Mouse (Mus musculus): ENCODE measurements around the gene Nle1. TPM values are rescaled to one million over a fixed set of nuclear protein-coding genes. Genes with fewer than 3 reads are reported as not detected.
"Not testable (repeated sequence)": the region's sequence is repeated elsewhere in the genome, so short reads cannot be mapped to it uniquely, and the experiment has no call there.

The Nle1 gene
- polyA plus RNA-seq, 1 experiment from 2014 or later, result 28.1 TPM

DNA sequence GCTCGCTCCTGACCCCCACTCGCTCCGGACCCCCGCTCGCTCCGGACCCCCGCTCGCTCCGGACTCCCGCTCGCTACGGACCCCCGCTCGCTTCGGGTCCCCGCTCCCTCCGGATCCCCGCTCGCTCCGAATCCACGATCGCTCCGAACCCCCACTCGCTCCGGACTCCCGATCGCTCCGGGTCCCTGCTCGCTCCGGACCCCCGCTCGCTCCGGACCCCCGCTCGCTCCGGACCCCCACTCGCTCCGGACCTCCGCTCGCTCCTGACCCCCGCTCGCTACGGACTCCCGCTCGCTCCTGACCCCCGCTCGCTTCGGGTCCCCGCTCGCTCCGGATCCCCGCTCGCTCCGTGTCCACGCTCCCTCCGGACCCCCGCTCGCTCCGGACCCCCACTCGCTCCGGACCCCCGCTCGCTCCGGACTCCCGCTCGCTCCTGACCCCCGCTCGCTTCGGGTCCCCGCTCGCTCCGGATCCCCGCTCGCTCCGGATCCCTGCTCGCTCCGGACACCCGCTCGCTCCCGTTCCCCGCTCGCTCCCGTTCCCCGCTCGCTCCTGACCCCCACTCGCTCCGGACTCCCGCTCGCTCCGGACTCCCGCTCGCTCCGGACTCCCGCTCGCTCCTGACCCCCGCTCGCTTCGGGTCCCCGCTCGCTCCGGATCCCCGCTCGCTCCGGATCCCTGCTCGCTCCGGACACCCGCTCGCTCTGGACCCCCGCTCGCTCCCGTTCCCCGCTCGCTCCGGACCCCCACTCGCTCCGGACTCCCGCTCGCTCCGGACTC, 23.6 kb upstream of the Nle1 start:
- ATAC-seq; H3K27ac ChIP-seq; H3K9me3 ChIP-seq (replicated peaks); H3K36me3 ChIP-seq (ENCODE audit: poor library complexity, severe bottlenecking): not testable (repeated sequence)
- H3K27me3 ChIP-seq, result peaks cover 78% of the 10 kb centered on the region
- peaks cover 14% of the 10 kb centered on the region for H3K4me1 ChIP-seq
- peak overlapping the region; percentile 95 for H3K4me2 ChIP-seq
- H3K9ac ChIP-seq, result peak overlapping the region; percentile 56
- WGBS, result under 1% methylated on average over 109 of the region's 119 CpGs
- H3K4me3 ChIP-seq, result peak overlapping the region; percentile 51

GRCm38 (mm10) chr11:82931161-82931560, 22.9 kb upstream of the Nle1 start:
- not testable (repeated sequence) for H3K27ac ChIP-seq; H3K9me3 ChIP-seq (replicated peaks); ATAC-seq; H3K36me3 ChIP-seq (ENCODE audit: poor library complexity, severe bottlenecking)
- peaks cover 14% of the 10 kb centered on the region for H3K4me1 ChIP-seq
- H3K9ac ChIP-seq, result peak overlapping the region; percentile 56
- H3K27me3 ChIP-seq, result peaks cover 74% of the 10 kb centered on the region
- peak overlapping the region; percentile 95 for H3K4me2 ChIP-seq
- 0% methylated on average over 47 of the region's 63 CpGs for WGBS
- H3K4me3 ChIP-seq, result peak overlapping the region; percentile 51

DNA sequence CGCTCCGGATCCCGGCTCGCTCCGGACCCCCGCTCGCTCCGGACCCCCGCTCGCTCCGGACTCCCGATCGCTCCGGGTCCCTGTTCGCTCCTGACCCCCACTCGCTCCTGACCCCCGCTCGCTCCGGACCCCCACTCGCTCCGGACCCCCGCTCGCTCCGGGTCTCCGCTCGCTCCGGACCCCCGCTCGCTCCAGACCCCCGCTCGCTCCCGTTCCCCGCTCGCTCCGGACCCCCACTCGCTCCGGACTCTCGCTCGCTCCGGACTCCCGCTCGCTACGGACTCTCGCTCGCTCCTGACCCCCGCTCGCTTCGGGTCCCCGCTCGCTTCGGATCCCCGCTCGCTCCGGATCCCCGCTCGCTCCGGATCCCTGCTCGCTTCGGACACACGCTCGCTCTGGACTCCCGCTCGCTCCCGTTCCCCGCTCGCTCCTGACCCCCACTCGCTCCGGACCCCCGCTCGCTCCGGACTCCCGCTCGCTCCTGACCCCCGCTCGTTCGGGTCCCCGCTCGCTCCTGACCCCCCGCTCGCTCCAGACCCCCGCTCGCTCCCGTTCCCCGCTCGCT, 22.3 kb upstream of the Nle1 start:
- WGBS, result under 1% methylated on average over 76 of the region's 85 CpGs
- Histone ChIP-seq H3K4me3 (peak overlapping the region; percentile 51), H3K9ac (0 out of 2 replicates have a peak overlapping the region, but pooled peaks have one; percentile 56), H3K27me3 (peaks cover 74% of the 10 kb centered on the region), H3K4me1 (peaks cover 14% of the 10 kb centered on the region), H3K4me2 (peak overlapping the region; percentile 95)
- not testable (repeated sequence) for H3K27ac ChIP-seq; ATAC-seq; H3K36me3 ChIP-seq (ENCODE audit: poor library complexity, severe bottlenecking); H3K9me3 ChIP-seq (replicated peaks)

GRCm38 (mm10) chr11:82929633-82929950, 21.4 kb upstream of the Nle1 start:
- no peaks in the 10 kb centered on the region for H3K36me3 ChIP-seq (ENCODE audit: poor library complexity, severe bottlenecking)
- H3K27ac ChIP-seq, result no peak overlapping the region
- H3K9ac ChIP-seq, result no peak overlapping the region
- WGBS, result 55% methylated on average over 3 of the region's 3 CpGs
- H3K4me3 ChIP-seq, result no peak overlapping the region
- peaks cover 14% of the 10 kb centered on the region for H3K4me1 ChIP-seq
- no peaks in the 10 kb centered on the region for H3K9me3 ChIP-seq (replicated peaks)
- H3K27me3 ChIP-seq, result peaks cover 67% of the 10 kb centered on the region
- ATAC-seq, result no peak
- peak overlapping the region; percentile 95; the same call in 1 of the 2 replicates for H3K4me2 ChIP-seq

DNA sequence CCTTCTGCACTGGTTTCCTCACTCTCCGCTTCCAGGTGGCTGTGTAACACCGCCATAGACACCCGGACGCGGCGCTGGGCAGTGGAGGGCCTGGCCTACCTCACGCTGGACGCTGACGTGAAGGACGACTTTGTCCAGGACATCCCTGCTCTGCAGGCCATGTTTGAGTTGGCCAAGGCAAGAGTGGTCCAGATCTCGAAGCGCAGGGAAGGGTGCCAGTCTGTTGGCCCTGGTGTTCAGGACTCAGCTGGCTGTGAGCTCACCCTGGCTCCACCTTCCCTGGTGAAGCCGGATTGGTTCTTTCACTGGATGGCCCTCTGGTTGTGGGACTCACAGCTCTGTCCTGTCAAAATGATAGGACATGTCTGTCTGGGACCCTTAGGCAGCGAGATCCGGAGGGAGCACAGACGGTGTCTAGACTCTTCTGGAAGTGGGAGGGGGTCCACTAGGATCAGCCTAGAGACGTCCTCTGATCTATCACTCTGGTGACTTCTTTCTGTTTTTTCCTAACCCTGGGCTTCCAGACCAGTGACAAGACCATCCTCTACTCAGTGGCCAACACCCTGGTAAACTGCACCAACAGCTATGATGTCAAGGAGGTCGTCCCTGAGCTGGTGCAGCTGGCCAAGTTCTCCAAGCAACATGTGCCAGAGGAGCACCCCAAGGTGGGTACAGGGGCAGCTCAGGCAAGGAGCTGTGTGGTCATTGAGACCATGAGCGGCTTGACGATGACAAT, 20.9 kb upstream of the Nle1 start:
- WGBS, result 32% methylated on average over 20 of the region's 20 CpGs
- H3K4me3 ChIP-seq, result no peak overlapping the region
- H3K27ac ChIP-seq, result no peak overlapping the region
- H3K9me3 ChIP-seq (replicated peaks), result no peaks in the 10 kb centered on the region
- H3K36me3 ChIP-seq (ENCODE audit: poor library complexity, severe bottlenecking), result no peaks in the 10 kb centered on the region
- H3K4me2 ChIP-seq, result no peak overlapping the region
- H3K27me3 ChIP-seq, result peaks cover 62% of the 10 kb centered on the region
- H3K4me1 ChIP-seq, result peaks cover 14% of the 10 kb centered on the region
- no peak overlapping the region for H3K9ac ChIP-seq
- no peak for ATAC-seq

- not testable (repeated sequence) for H3K9ac ChIP-seq; H3K9me3 ChIP-seq (replicated peaks); H3K36me3 ChIP-seq (ENCODE audit: poor library complexity, severe bottlenecking); H3K4me1 ChIP-seq; H3K27ac ChIP-seq; H3K4me2 ChIP-seq; H3K4me3 ChIP-seq; ATAC-seq
- WGBS, result 87% methylated on average over 6 of the region's 6 CpGs
- H3K27me3 ChIP-seq, result peaks cover 37% of the 10 kb centered on the region
These were observed 15.7 kb upstream of the Nle1 start for GRCm38 (mm10) chr11:82923910-82924309.

DNA sequence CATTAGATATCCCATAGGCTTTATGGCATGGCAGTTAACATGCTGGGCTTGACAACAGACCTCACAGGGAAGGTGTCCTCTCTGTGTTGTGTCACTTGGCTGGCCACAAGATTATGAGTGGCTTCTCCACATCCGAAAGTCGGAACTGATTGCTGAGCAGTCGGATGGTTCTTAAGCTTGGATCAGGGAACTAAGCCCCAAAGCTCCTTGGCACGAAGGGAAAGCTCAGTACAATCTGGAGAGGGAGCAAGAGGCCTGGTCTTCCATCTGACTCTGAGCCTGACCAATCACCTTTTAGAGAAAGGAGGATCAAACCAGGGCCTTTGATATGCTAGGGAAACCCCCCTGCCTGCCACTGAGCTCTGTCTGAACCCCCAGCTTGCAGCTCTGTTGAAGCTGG, 13.5 kb upstream of the Nle1 start:
- Histone ChIP-seq H3K9me3 (replicated peaks) (no peaks in the 10 kb centered on the region), H3K9ac (no peak overlapping the region), H3K4me3 (no peak overlapping the region), H3K4me2 (no peak overlapping the region), H3K27ac (no peak overlapping the region), H3K4me1 (no peaks in the 10 kb centered on the region), H3K27me3 (peaks cover 24% of the 10 kb centered on the region), H3K36me3 (ENCODE audit: poor library complexity, severe bottlenecking) (no peaks in the 10 kb centered on the region)
- no peak for ATAC-seq
- 76% methylated on average over 4 of the region's 4 CpGs for WGBS

DNA sequence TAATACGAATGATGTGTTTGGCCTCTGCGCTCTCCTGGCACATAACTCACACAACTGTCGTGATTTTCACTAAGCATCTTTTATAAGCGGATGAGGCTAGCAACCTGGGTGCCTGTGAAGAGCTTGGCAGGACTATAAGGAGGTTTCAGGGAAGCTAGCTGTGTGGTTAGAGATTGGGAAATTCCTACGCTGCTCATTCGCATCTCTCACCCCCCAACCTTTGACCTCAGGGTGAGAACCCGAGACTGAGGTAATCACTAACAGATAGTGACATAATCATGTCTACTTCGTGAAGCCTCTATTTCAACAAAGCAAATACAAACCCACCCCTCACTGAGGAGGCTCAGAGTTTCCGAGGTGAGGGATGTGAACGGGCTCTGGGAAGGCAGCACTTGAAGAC, 12.6 kb upstream of the Nle1 start:
- Histone ChIP-seq H3K36me3 (ENCODE audit: poor library complexity, severe bottlenecking) (no peaks in the 10 kb centered on the region), H3K9ac (no peak overlapping the region), H3K4me3 (no peak overlapping the region), H3K27me3 (peaks cover 17% of the 10 kb centered on the region), H3K4me1 (no peaks in the 10 kb centered on the region), H3K9me3 (replicated peaks) (no peaks in the 10 kb centered on the region), H3K27ac (no peak overlapping the region), H3K4me2 (no peak overlapping the region)
- WGBS, result 73% methylated on average over 10 of the region's 10 CpGs
- no peak for ATAC-seq

DNA sequence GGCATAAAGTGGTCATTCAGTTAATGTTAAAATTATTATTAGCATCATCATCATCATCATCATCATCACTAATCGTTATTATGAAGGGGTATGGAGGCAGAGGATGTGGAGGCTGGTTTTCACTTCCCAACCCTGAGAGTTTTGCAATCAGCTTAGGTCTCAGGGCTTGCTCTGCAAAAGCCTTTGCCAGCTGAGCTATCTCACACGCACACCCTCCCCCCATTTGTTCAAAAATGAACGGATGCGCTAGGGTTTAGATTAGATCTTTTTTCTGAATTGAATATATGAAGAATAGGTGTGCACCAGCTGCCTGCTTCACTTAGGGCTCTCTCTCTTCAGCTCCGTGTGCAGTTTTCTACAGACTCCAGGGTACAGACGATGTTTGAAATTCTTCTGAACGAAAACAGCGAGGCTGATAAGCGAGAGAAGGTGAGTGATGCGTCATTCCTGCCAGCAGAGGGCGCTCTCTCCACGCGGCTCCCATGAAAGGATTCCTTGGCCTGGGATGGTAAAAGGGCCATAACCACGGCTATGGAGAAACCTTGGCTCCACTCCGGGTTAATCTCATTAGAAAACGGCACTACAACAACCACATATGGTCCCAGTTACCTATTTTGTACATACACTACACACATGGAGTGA, 6.6 kb upstream of the Nle1 start:
- 7% methylated on average over 16 of the region's 16 CpGs for WGBS
- Histone ChIP-seq H3K36me3 (ENCODE audit: poor library complexity, severe bottlenecking) (no peaks in the 10 kb centered on the region), H3K27ac (no peak overlapping the region), H3K4me1 (0 out of 2 replicates have a peak, but pooled peaks cover 3% of the 10 kb centered on the region), H3K4me2 (peak overlapping the region; percentile 54), H3K4me3 (0 out of 2 replicates have a peak overlapping the region, but pooled peaks have one; percentile 18), H3K27me3 (peaks cover 26% of the 10 kb centered on the region), H3K9me3 (replicated peaks) (no peaks in the 10 kb centered on the region), H3K9ac (no peak overlapping the region; the same call in 1 of the 2 replicates)
- ATAC-seq, result peak; percentile 53

DNA sequence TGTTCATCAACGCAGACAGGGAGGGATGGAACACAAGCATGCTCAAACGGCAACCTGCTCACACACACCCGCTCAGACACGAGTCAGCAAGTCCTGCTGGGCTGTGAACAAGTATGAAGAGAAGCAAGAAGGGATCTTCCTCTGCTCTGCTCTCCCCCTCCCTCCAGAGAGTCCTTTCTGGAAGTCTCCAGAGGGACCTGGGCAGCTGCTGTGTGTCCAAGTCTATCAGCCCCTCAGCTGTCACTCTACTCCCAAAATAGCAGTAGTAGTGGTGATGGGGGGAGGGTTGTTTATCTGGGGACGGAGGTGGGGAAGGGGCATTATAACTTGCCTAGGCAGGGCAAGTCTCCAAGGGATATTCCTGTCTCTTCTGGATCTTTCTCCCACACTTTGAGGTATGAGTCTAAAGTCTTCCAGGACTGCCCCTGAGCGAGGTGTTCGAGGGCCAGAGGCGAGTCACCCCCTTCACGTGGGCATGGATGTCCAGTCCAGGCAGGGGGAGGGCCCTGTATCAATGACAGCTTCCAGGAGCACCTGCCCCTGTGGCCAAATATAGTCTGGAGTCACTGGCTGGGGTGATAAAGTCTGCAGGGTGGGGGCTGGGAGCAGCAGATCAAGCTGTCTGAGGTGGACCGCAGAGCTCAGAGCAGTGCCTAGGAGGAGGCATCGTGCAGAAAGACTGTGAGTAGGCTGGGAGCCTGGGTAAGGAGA, 2.6 kb upstream of the Nle1 start:
- peaks cover 13% of the 10 kb centered on the region for H3K4me1 ChIP-seq
- peaks cover 23% of the 10 kb centered on the region for H3K27me3 ChIP-seq
- no peak overlapping the region for H3K4me3 ChIP-seq
- H3K9ac ChIP-seq, result no peak overlapping the region
- WGBS, result 90% methylated on average over 11 of the region's 11 CpGs
- H3K36me3 ChIP-seq (ENCODE audit: poor library complexity, severe bottlenecking), result peaks cover 7% of the 10 kb centered on the region; the same call in 1 of the 2 replicates
- ATAC-seq, result no peak
- H3K9me3 ChIP-seq (replicated peaks), result no peaks in the 10 kb centered on the region
- no peak overlapping the region for H3K4me2 ChIP-seq
- no peak overlapping the region for H3K27ac ChIP-seq

- no peak within 1 kb of the TSS for H3K9ac ChIP-seq
- 91% methylated on average over 4 of the region's 4 CpGs for WGBS
- peaks cover 23% of the 10 kb centered on the region for H3K27me3 ChIP-seq
- H3K27ac ChIP-seq, result no peak within 1 kb of the TSS
- ATAC-seq, result no peak
- H3K4me3 ChIP-seq, result no peak within 1 kb of the TSS
- H3K9me3 ChIP-seq (replicated peaks), result no peaks in the 10 kb centered on the region
- H3K4me1 ChIP-seq, result peaks cover 13% of the 10 kb centered on the region
- H3K4me2 ChIP-seq, result no peak within 1 kb of the TSS
- peaks cover 13% of the 10 kb centered on the region for H3K36me3 ChIP-seq (ENCODE audit: poor library complexity, severe bottlenecking)
These were observed 2.0 kb upstream of the Nle1 start, which contains the start of gene Unc45b for GRCm38 (mm10) chr11:82910250-82910649. Unc45b (plus strand) TSS chr11:82910550.

Measured in forebrain, embryonic 13.5 days (tissue).